Mouse (Mus musculus) A20 (cell line): ENCODE measurements around the gene Ubox5.
"Not testable (repeated sequence)": the region's sequence is repeated elsewhere in the genome, so short reads cannot be mapped to it uniquely, and the experiment has no call there.

Source experiments
- DNase-seq: peaks from one replicate; pipeline ENCODE4 v3.0.0-alpha.2; 2011; ENCODE audit warnings: low read depth, low spot score

The Ubox5 gene

GRCm38 (mm10) chr2:130577021-130577420 lies 52.8 kb downstream of the Ubox5 start:
- DNase-seq = no peak

DNA sequence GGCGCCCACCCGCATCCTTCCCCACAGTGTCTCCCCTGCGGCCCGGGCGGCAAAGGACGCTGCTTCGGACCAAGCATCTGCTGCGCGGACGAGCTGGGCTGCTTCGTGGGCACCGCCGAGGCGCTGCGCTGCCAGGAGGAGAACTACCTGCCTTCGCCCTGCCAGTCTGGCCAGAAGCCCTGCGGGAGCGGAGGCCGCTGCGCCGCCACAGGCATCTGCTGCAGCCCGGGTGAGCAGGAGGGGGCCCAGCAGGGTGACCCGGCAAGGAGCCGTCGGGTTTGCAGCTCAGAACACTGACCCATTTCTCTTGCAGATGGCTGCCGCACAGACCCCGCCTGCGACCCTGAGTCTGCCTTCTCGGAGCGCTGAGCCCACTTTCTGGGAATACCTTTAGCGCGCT lies 53.3 kb downstream of the Ubox5 start:
- not testable (repeated sequence) for DNase-seq

- no peak for DNase-seq
Observed at GRCm38 (mm10) chr2:130575873-130576272, 54.0 kb downstream of the Ubox5 start, which contains the start of gene Oxt. Gene Oxt (plus strand): TSS chr2:130576173.

DNA sequence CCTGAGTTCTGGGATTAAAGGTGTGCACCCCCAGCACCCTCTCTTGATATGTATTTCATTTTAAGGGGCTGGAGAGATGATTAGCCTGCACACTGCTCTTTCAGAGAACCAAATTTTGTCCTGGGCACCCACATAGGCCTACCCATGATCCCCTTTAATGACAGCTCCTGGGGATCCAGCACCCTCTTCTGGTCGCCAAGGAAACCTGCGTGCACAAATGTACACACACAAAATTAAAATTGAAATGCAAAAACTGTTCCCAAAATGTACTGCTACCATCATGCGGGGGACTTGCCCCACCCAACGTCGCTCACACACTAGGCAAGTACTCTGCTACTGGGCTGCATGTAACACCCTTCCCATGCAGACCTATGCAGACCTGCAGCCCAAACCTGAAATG lies 54.9 kb downstream of the Ubox5 start:
- DNase-seq = peak; percentile 52

- no peak for DNase-seq
Observed at GRCm38 (mm10) chr2:130569926-130570325, 59.9 kb downstream of the Ubox5 start.

DNA sequence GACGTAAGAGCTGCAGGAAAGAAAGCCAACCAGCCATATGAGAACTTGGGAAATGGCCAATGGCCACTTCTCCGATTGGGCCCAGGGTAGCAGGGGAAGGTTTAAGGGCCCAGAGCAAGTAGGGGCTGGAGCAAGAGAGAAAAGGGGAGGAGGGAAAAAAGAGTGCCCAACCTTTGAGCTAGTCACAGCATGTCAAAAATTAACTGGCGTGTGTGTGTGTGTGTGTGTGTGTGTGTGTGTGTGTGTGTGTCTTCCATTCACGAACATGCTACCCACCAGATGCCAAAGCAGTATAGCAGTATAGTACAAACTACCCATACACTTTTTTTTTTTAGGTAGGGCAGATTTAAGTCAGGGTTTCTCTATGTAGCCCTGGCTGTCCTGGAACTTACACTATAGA lies 60.9 kb downstream of the Ubox5 start:
- no peak for DNase-seq

- no peak for DNase-seq
Observed at GRCm38 (mm10) chr2:130564983-130565382, 64.9 kb downstream of the Ubox5 start.

DNA sequence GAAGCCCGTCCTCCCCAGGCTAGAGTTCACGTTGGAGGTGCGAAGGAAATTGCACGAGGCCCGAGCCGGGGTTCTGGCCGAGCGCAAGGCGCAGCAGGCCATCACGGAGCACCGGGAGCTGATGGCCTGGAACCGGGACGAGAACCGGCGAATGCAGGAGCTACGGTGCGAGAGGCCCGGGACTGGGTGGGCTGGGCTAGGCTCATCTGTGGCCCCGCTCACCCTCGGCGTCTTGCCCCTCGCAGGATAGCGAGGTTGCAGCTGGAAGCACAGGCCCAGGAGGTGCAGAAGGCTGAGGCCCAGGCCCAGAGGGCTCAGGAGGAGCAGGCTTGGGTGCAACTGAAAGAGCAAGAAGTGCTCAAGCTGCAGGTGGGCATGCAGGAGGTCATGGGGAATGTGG lies 65.8 kb downstream of the Ubox5 start:
- DNase-seq = no peak

DNA sequence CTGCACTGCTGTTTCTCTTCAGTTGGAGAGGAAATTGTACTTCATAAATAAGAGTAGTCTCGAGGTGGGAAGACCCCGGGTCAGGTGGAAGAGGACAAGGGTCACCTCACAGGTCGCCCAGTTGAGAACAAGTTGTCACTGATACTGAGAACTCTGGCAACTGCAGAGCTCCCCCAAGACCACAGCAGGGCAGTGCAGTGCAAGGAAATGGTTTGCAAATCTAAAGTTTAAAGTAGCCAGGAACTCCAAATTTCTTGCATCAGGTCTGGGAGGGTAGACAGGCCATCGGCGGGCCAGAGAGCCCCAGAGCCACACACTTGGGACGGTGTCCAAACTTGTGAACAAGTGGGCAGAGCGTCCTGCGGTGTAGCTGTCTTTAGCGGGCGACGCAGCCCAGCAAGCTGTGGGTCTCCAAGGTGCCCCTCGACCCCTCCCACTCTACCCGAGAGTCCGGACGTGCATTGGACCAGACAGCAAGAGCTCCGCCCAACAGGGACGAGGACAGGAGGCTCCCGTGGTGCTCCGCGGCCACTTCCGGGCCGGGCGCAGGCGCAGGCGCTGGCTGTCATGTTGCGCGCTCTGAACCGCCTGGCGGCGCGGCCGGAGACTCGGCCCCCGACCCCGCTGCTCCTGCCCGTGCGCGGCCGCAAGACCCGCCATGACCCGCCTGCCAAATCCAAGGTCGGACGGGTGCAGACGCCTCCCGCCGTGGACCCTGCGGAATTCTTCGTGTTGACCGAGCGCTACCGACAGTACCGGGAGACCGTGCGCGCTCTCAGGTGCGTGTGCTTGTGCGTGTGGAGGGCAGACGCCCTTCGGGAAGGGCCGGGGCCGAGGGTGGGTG lies 66.4 kb downstream of the Ubox5 start, which contains the start of gene Mrps26:
TSS of gene Mrps26 (plus strand) at position 531 of the 844 bp plus-strand sequence.
- peak; percentile 97 for DNase-seq

GRCm38 (mm10) chr2:130558015-130558414 lies 71.8 kb downstream of the Ubox5 start:
- no peak for DNase-seq

GRCm38 (mm10) chr2:130557462-130557861 lies 72.4 kb downstream of the Ubox5 start:
- DNase-seq = no peak

DNA sequence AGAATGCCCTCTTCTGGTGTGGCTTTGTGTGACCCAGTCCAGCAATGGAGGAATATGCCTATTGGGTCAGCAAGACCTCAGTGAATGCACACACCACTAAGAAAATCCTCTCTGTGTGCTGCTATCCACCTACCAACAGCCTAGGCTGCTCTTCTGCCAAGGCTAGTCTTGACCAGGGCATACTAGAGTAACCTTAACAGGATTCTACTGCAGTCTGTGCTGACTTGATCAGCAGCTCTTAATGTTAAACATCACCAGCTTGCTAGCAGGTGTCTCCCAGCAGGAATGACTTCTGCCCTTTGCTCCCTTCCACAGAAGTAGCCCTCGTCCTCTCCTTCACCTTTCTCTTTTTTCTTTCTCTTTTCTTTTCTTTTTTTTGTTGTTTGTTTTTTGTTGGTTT lies 73.5 kb downstream of the Ubox5 start:
- no peak for DNase-seq

DNA sequence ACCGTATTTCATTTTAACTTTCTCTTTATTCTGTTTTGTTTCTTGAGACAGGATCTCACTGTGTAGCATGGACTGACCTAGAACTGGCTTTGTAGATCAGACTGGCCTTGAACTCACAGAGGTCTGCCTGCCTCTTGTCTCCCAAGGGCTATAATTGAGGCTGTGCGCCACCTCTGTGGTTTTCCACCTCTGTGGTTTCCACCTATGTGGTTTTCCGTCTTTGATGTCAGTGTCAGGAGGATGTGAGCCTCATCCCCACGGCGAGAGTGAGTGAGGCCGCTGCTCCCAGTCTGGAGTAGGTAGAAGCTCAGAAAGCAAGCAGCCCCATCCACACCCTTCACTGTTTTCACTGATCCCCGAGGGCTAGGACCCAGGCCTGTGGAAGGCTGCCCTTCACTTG lies 75.0 kb downstream of the Ubox5 start:
- DNase-seq = no peak

GRCm38 (mm10) chr2:130546957-130547356 lies 82.9 kb downstream of the Ubox5 start:
- DNase-seq = no peak

DNA sequence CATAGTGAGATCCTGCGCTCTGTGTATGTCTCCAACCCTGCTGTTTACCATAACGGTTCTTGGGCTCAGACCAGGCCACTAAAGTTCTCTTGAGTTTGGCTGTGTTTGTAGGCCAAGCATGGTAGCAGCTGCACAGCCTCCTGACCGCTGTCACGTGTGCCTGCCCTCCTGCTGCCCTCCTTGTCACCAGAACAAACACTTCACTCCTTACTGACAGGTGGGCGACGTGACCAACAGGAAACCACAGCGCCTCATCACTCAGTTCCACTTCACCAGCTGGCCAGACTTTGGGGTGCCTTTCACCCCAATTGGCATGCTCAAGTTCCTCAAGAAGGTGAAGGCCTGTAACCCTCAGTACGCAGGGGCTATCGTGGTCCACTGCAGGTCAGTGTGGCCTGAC lies 89.6 kb downstream of the Ubox5 start:
- peak; percentile 91 for DNase-seq
